Mouse (Mus musculus): ENCODE measurements around the gene Nr1i3. TPM values are rescaled to one million over a fixed set of nuclear protein-coding genes. Genes with fewer than 3 reads are reported as not detected.

Nr1i3 gene
- total RNA-seq, 1 experiment from 2014 or later = not detected

DNA sequence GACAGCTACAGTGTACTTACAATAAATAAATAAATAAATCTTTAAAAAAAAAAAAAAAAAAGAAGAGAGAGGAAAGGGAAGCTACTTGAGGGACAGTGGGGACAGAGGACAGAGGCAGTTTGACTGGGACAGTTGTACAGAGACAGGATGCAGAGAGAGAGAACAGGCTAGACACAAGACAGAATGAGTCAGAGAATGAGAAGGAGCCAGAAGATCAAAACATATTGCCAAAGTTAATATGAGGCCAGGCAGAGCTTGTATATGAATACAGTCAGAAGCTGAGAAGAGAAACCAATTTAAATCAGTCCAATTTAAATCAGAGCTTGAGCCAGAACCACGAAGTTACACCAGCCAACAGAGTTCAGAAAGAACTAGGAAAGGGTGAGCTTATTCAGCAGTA is 54.6 kb downstream of the Nr1i3 start:
- ATAC-seq (ENCODE audit: extremely low read depth, insufficient number of reproducible peaks, low FRiP score, poor library complexity, severe bottlenecking) = no peak

DNA sequence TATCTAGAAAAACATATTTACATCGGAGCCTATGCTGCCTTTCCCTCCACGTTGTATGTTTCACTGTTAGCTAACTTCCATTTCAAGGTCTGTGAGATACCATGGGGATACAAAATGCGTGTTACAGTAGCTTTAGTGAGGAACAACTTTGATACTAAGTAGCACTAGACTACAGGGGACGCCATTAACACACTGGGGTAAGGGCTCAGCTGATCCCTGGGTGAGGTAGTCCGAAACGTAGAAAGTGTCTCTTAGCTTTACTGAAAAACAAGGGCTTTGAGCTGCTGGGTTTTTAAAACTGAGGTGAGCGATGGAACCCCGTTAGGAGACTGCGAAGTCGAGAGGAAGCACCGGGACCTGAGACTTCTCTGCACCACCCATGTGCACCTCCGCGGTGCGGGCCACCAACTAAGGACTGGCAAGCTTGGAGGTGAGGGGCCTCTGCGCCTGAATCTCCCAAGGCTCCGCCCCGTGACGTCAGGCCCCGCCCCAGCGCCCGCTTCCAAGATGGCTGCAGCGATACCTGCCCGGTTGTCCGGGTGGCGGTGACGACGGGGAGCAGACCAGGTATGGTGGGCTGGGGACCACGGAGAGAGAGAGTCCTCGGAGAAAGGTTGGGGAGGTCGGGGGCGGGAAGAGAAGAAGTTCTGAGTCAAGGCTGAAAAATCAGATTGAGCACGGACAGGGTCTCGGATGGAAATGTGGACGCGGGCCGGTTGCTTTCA is 56.2 kb downstream of the Nr1i3 start, which contains the start of gene B4galt3:
TSS of gene B4galt3 (plus strand) at position 481 of the 725 bp plus-strand sequence.
- peak; percentile 88 for ATAC-seq (ENCODE audit: extremely low read depth, insufficient number of reproducible peaks, low FRiP score, poor library complexity, severe bottlenecking)

Other genes starting within 250 kb of the Nr1i3 start
- 136 and 145 TPM in 2 replicates for gene Fcgr2b, start 237.4 kb upstream of the Nr1i3 start, total RNA-seq (2017)
- gene Fcgr4, start 195.1 kb upstream of the Nr1i3 start, total RNA-seq (2017) = 134 TPM in 2 replicates
- 682 and 697 TPM in 2 replicates for gene Fcgr3, start 149.0 kb upstream of the Nr1i3 start, total RNA-seq (2017)
- gene Cfap126, start 100.1 kb upstream of the Nr1i3 start, total RNA-seq (2017) = not detected in 2 replicates
- gene Sdhc, start 63.4 kb upstream of the Nr1i3 start, total RNA-seq (2017) = 16.3 and 16.9 TPM in 2 replicates
- gene Mpz, start 63.3 kb upstream of the Nr1i3 start, total RNA-seq (2017) = not detected in 2 replicates
- 0.49 and 0.81 TPM in 2 replicates for gene Pcp4l1, start 17.7 kb upstream of the Nr1i3 start, total RNA-seq (2017)
- gene Tomm40l, start 8.5 kb downstream of the Nr1i3 start, total RNA-seq (2017) = 6.6 and 7.5 TPM in 2 replicates
- gene Apoa2, start 11.1 kb downstream of the Nr1i3 start, total RNA-seq (2017) = not detected in 2 replicates
- gene Fcer1g, start 20.4 kb downstream of the Nr1i3 start, total RNA-seq (2017) = 410 and 425 TPM in 2 replicates
- gene Adamts4, start 36.5 kb downstream of the Nr1i3 start, total RNA-seq (2017) = 0.12 TPM in 1 of 2 replicates, not detected in the other
- gene Ndufs2, start 37.4 kb downstream of the Nr1i3 start, total RNA-seq (2017) = 150 and 174 TPM in 2 replicates
- gene B4galt3, start 56.4 kb downstream of the Nr1i3 start, total RNA-seq (2017) = 116 and 144 TPM in 2 replicates
- gene Ppox, start 67.2 kb downstream of the Nr1i3 start, total RNA-seq (2017) = 48.4 and 57.0 TPM in 2 replicates
- 45.5 and 45.7 TPM in 2 replicates for gene Usp21, start 74.0 kb downstream of the Nr1i3 start, total RNA-seq (2017)
- gene Ufc1, start 81.1 kb downstream of the Nr1i3 start, total RNA-seq (2017) = 32.0 and 39.7 TPM in 2 replicates
- 24.2 and 30.4 TPM in 2 replicates for gene Dedd, start 115.2 kb downstream of the Nr1i3 start, total RNA-seq (2017)
- 27.2 and 33.0 TPM in 2 replicates for gene Nit1, start 131.7 kb downstream of the Nr1i3 start, total RNA-seq (2017)
- 13.1 and 18.7 TPM in 2 replicates for gene Pfdn2, start 131.7 kb downstream of the Nr1i3 start, total RNA-seq (2017)
- gene Klhdc9, start 146.8 kb downstream of the Nr1i3 start, total RNA-seq (2017) = 0.58 TPM in 1 of 2 replicates, not detected in the other
- 2.2 and 2.9 TPM in 2 replicates for gene Nectin4, start 156.1 kb downstream of the Nr1i3 start, total RNA-seq (2017)
- gene Arhgap30, start 175.0 kb downstream of the Nr1i3 start, total RNA-seq (2017) = 441 and 469 TPM in 2 replicates
- 111 and 138 TPM in 2 replicates for gene Usf1, start 197.3 kb downstream of the Nr1i3 start, total RNA-seq (2017)
- 8.8 and 15.2 TPM in 2 replicates for gene Tstd1, start 204.9 kb downstream of the Nr1i3 start, total RNA-seq (2017)
- 2.5 and 2.9 TPM in 2 replicates for gene F11r, start 223.6 kb downstream of the Nr1i3 start, total RNA-seq (2017)

All from neutrophil, adult 5-6 weeks (primary cell).